Mouse (Mus musculus) megakaryocyte, embryonic 14.5 days (primary cell): ENCODE data around the gene Ak5. TPM values are rescaled to one million over a fixed set of nuclear protein-coding genes. Genes with fewer than 3 reads are reported as not detected.

Experiments
- H3K27me3 ChIP-seq: replicated peaks from 2 replicates; pipeline ENCODE3; 2012; ENCODE audit warnings: inconsistent platforms
- H3K36me3 ChIP-seq: replicated peaks from 2 replicates; pipeline ENCODE3; 2012; ENCODE audit warnings: low read length, inconsistent platforms, mixed read lengths
- H3K4me1 ChIP-seq: 2 replicates; pipeline ENCODE4 v1.6.1; 2012; ENCODE audit warnings: inconsistent platforms
- H3K4me3 ChIP-seq: replicated peaks from 2 replicates; pipeline ENCODE3; 2012; ENCODE audit warnings: moderate library complexity, mild to moderate bottlenecking, inconsistent platforms
- H3K9me3 ChIP-seq: 2 replicates; pipeline ENCODE4 v1.6.1; 2012; ENCODE audit warnings: inconsistent platforms
- FLI1 ChIP-seq: IDR thresholded peaks from 2 replicates; pipeline ENCODE4 v1.6.1; 2012; ENCODE audit warnings: low read length, inconsistent platforms, mixed read lengths
- GATA1 ChIP-seq: IDR thresholded peaks from 3 replicates; pipeline ENCODE4 v1.6.1; 2012; ENCODE audit warnings: mixed read lengths, low read length, inconsistent platforms, borderline replicate concordance
- polyA plus RNA-seq: library from polyadenylated mRNA; stranded (reverse); fragments of >175 nt; gene quantifications from 2 replicates; pipeline ENCODE4 v1.2.3, GENCODE M21; 2012; ENCODE audit warnings: low replicate concordance; ENCODE audit not compliant: insufficient read depth

Gene Ak5
- polyA plus RNA-seq, 1 experiment: 0.31 TPM

DNA sequence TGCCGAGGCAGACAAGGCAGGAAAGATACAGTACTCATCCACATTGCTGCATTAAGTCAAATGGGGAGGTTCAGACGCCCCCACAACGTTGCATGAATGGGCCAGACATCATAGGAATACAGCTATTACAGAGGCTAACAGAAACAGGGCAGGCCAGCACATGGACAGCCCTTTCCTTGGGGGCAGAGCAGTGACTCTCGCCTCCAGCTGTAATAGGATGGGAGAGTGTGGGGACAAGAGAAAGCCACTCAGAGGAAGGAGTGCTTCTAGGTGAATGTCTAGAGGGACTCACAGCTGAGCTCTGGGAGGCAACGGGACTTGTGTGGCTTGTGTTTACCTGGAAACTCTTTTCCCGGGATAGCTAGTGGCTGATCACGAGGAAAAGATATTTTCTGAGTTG lies 184.4 kb downstream of the Ak5 start:
- peaks cover 4% of the 10 kb centered on the region for H3K27me3 ChIP-seq
- peaks cover 9% of the 10 kb centered on the region for H3K4me1 ChIP-seq
- H3K9me3 ChIP-seq: peaks cover 22% of the 10 kb centered on the region
- H3K36me3 ChIP-seq: no peaks in the 10 kb centered on the region
- no peak overlapping the region for H3K4me3 ChIP-seq
- TF ChIP-seq GATA1: no peak
- TF ChIP-seq FLI1: no peak

DNA sequence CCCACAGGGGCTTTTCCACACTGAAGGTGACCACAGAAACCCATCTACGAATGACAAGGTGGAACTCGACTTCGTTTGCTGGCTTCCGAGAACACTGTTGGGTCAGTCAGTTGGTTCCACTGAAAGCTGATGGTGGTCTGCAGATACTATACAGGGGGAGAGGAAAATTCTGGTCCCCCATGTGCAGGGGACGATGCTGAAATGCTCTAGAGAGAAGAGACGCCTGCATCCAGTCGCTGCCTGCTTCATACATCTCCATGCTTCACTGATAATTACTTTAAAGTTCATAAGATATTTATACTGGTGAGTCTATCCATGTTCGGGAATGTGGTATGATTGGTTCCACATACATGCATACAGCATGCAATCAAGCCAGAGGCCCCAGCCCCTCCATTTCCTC lies 186.0 kb downstream of the Ak5 start:
- Histone ChIP-seq H3K27me3 (peaks cover 3% of the 10 kb centered on the region), H3K9me3 (peaks cover 19% of the 10 kb centered on the region)
- TF ChIP-seq GATA1: no peak
- TF ChIP-seq FLI1: no peak

DNA sequence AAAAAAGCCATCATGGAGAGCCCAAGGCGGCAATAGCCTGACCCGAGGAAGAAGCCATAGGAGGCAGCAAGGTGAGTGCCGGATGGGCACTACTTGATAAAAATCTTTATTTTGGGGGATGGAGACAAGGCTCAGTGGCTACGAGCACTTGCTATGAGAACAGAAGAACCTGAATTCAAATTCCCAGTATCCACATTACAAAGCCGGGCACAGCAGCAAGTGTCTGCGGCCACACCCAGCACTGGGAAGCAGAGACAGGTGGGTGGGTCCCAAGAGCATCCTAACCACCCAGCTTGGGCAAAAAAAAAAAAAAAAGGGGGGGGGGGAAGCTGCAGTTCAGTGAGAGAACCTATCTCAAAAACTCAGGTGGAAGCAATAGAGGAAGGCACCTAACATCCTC lies 187.8 kb downstream of the Ak5 start:
- H3K36me3 ChIP-seq: no peaks in the 10 kb centered on the region
- peaks cover 2% of the 10 kb centered on the region for H3K27me3 ChIP-seq
- no peak for TF ChIP-seq FLI1
- H3K9me3 ChIP-seq: peaks cover 4% of the 10 kb centered on the region
- H3K4me1 ChIP-seq: peaks cover 40% of the 10 kb centered on the region
- H3K4me3 ChIP-seq: no peak overlapping the region

More for the DNA sequence above, 186.0 kb downstream of the Ak5 start:
- H3K4me3 ChIP-seq: no peak overlapping the region
- peaks cover 24% of the 10 kb centered on the region for H3K4me1 ChIP-seq
- no peaks in the 10 kb centered on the region for H3K36me3 ChIP-seq

DNA sequence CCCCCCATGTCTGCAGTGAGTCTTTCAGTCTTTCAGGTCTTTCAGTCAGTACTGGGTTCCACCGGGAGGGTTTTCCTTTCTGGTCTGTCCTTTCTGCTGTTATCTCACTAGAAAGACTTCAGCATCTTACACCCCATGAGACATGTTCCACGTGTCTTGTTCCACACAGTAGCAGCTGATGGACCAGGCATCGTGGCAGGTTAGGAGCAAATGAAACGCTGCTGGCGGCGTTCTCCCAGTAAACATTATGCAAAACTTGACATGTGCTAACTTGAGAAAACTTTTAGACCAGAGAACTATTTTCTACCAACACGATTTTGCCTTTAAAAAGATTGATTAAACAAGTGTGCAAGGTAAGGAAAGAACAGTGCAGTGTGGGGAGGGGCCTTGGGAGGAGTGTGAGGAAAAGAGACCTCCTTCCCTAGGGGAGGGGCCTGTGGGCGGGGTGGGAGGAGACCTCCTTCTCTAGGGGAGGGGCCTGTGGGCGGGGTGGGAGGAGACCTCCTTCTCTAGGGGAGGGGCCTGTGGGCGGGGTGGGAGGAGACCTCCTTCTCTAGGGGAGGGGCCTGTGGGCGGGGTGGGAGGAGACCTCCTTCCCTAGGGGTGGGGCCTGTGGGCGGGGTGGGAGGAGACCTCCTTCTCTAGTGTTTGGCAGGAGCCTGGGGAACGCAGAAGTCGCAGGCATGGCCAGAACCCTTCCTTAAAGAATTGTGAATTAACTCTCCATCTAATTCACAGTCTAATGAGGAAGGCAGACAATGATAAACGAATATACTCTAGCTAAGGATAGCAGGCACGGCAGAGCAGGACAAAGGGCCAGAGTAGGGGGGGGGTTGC lies 189.3 kb downstream of the Ak5 start:
- Histone ChIP-seq H3K4me3 (peak overlapping the region; percentile 95), H3K27me3 (peaks cover 2% of the 10 kb centered on the region), H3K4me1 (peaks cover 55% of the 10 kb centered on the region), H3K36me3 (no peaks in the 10 kb centered on the region), H3K9me3 (no peaks in the 10 kb centered on the region)
- TF ChIP-seq GATA1: no peak
- TF ChIP-seq FLI1: no peak

DNA sequence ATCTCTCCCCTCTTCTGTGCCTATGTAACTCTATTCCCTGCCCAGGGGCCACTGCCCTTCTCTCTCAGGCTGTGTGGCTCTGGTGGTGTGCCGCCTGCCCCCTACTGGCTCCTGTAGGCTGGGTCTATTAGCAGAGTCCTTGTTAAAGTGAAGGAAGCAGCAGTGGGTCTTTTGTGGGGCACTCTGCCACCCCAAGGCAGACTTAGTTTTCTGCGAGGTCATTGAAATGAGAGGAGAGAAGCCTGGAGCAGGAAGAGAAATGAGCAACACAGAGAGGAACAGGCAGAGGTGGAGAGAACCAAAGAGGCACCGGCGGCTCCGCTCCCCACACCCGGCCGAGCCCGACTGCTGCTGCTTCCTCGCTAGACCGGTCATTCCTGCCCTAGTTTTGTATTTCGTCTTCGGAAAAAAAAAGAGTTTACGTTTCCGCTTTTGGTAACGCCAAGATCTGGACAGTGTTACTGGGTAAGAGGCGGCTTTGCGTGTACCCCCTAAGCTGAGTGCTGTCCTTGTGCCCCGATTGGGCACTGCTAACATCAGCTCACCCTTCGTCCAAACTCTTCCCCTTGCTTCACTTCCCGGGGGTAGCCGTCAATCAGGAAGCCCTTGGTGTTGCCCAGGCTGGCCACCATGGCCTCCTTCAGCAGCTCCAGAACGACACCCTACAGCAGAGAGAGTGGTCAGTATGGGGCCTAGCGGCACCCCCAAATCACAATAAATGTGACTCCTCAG lies 190.2 kb downstream of the Ak5 start:
- no peaks in the 10 kb centered on the region for H3K27me3 ChIP-seq
- H3K9me3 ChIP-seq: no peaks in the 10 kb centered on the region
- H3K4me1 ChIP-seq: peaks cover 62% of the 10 kb centered on the region
- TF ChIP-seq GATA1 (no peak), FLI1 (no peak)
- H3K36me3 ChIP-seq: no peaks in the 10 kb centered on the region
- peak overlapping the region; percentile 95 for H3K4me3 ChIP-seq

DNA sequence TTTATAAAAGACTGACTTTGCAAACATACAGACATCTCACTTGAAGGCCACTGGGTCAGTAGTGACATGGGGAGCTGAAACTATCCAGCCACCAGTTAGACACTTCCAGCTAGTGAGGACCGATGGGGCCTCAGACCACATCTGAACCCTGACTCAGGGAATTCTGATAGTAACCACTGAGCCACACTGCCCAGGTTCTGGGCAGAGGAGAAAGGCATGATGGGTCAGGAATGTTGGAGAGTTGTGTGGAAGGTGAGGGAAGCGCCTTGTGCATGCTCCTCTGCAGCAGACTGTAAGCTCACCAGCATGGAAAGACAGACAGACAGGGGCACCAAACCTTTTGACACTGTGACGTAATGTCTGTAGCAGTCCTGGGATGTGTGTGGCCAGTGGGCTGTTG lies 192.3 kb downstream of the Ak5 start:
- Histone ChIP-seq H3K36me3 (no peaks in the 10 kb centered on the region), H3K27me3 (peaks cover 2% of the 10 kb centered on the region), H3K4me1 (peaks cover 61% of the 10 kb centered on the region), H3K4me3 (no peak overlapping the region), H3K9me3 (no peaks in the 10 kb centered on the region)
- TF ChIP-seq FLI1: no peak
- TF ChIP-seq GATA1: no peak

DNA sequence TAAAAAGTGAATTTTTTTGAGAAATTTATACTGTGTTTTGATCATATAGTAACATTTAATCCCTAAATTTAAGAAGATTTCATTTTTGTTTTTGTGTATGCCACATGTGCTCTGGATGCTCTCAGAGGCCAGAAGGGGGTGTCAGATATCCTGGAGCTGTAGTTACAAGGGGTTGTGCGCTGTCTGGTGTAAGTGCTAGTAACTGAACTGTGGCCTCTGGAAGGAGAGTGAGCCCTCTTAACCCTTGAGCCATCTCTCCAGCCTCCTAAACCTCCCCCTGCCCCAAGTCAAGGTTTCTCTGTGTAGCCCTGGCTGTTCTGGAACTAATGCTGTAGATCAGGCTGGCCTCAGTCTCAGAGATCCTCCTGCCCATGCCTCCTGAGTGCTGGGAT lies 192.9 kb downstream of the Ak5 start:
- TF ChIP-seq GATA1 (no peak), FLI1 (no peak)
- H3K4me3 ChIP-seq: no peak overlapping the region
- peaks cover 2% of the 10 kb centered on the region for H3K27me3 ChIP-seq
- peaks cover 61% of the 10 kb centered on the region for H3K4me1 ChIP-seq
- no peaks in the 10 kb centered on the region for H3K9me3 ChIP-seq
- no peaks in the 10 kb centered on the region for H3K36me3 ChIP-seq

DNA sequence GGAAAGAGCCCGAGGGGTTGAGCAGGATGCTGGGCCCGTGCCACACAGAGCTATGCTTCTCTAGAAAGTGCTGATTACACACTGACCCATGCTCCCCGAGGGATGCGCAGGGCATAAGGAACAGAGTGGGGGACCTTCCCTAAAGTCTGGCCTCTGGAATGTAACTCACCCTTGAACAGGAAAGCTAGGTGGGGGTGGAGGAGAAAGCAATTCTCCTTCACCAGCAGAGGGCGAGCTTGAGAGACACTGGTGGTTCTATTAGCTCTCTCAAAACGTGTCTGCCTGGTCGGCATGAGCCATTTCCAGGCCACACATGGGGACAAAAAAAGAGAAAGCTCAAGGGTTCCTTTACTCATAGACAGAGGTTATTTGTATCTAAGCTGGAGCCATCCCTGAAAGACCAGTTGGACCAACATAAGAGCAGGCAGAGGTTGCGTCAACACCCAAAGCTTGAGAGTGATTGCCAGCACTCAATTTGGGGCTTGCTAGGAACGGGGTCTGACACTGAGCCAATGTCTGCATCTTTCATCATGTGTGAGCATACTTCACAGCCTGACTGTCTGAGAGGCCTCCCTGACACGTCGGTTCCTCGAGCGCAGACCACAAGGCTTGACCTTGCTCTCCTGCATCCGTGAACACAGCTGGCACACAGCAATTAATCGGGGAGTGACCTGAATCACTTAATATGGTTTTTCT lies 193.4 kb downstream of the Ak5 start:
- Histone ChIP-seq H3K36me3 (no peaks in the 10 kb centered on the region), H3K9me3 (no peaks in the 10 kb centered on the region), H3K4me3 (peak overlapping the region; percentile 50), H3K4me1 (peaks cover 61% of the 10 kb centered on the region), H3K27me3 (peaks cover 3% of the 10 kb centered on the region)
- TF ChIP-seq GATA1: no peak

DNA sequence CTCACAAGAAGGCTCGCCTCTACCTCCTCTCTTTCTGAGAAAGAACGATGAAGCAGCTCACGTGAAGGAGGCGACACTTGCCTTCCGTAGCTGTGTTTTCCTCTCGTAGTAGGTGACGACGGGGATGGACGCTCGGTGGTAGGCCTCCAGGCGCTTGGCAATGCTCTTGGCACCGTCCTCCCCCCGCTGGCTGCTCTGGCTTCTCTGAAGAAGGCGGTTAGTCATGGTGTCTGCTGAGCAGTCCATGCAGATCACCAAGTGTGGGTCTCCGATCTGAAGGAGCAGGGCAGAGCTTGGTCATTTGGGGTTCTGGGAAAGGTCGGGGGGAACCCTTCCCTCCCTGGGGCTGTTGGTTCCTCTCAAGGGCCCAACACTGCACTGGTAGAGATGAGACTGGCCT lies 195.5 kb downstream of the Ak5 start:
- Histone ChIP-seq H3K4me3 (no peak overlapping the region), H3K27me3 (peaks cover 3% of the 10 kb centered on the region)

DNA sequence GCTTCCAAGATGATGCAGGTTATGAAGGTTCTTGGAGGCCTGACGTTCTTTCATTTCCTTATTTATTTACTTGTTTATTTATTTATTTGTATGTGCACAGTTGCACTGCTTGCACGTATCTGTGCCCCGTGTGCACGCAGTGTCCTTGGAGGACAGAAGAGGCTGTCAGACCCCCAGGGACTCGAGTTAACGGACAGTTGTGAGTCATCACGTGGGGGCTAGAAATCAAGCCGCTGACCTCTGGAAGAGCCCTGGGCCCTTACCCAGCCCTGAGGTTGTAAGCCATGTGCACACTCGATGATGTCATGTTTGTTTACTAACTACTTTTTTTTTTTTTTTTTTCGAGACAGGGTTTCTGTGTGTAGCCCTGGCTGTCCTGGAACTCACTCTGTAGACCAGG lies 197.8 kb downstream of the Ak5 start:
- no peaks in the 10 kb centered on the region for H3K9me3 ChIP-seq
- no peak overlapping the region for H3K4me3 ChIP-seq
- peaks cover 3% of the 10 kb centered on the region for H3K27me3 ChIP-seq
- no peaks in the 10 kb centered on the region for H3K36me3 ChIP-seq
- H3K4me1 ChIP-seq: peaks cover 39% of the 10 kb centered on the region
- TF ChIP-seq GATA1 (no peak), FLI1 (no peak)

More for the DNA sequence above, 195.5 kb downstream of the Ak5 start:
- no peaks in the 10 kb centered on the region for H3K36me3 ChIP-seq
- no peaks in the 10 kb centered on the region for H3K9me3 ChIP-seq
- peaks cover 52% of the 10 kb centered on the region for H3K4me1 ChIP-seq
- TF ChIP-seq FLI1 (no peak), GATA1 (no peak)
